Mouse (Mus musculus): Measurements from ENCODE around the gene Anapc16.

GRCm38 (mm10) chr10:59951211-59952151 is 51.5 kb downstream of the Anapc16 start, which contains the start of gene Ddit4:
- no peak for TF ChIP-seq USF1 (IDR thresholded peaks at IDR 0.05; ENCODE audit: low read depth)
- TF ChIP-seq CTCF (IDR thresholded peaks at IDR 0.05; ENCODE audit: control insufficient read depth, insufficient read depth, insufficient read length) = no peak
- TF ChIP-seq MAX (IDR thresholded peaks at IDR 0.05) = peak; percentile 48
- TF ChIP-seq MYOG (IDR thresholded peaks at IDR 0.05; ENCODE audit: control insufficient read depth, extremely low read depth, insufficient read length) = no peak
- TF ChIP-seq CEBPB (IDR thresholded peaks at IDR 0.05; ENCODE audit: low read depth) = no peak

Data from C2C12 (cell line).